Mouse (Mus musculus) megakaryocyte progenitor cell, adult 5-6 weeks (primary cell): ENCODE results near the gene Tcstv3. TPM values are rescaled to one million over a fixed set of nuclear protein-coding genes. Genes with fewer than 3 reads are reported as not detected.
"Not testable (repeated sequence)": the region's sequence is repeated elsewhere in the genome, so short reads cannot be mapped to it uniquely, and the experiment has no call there.

ENCODE experiments used
- ATAC-seq: replicated peaks from 2 replicates; pipeline ENCODE4 v1.8.0; 2016; ENCODE audit warnings: mild to moderate bottlenecking, moderate TSS enrichment, inconsistent platforms; ENCODE audit not compliant: poor library complexity
- total RNA-seq, 2 experiments: library from RNA; stranded (forward) in 1 of 2; stranded (reverse) in 1 of 2; fragments of 157-497, 149-512 nt in 1 of 2; fragments of 200-1000 nt in 1 of 2; gene quantifications; 2 replicates each; pipeline versions ENCODE4 v1.2.3 to v1.2.4; 2015 to 2017

The Tcstv3 gene
- total RNA-seq (2015): not detected in 2 replicates
- not detected in 2 replicates for total RNA-seq (2017)

DNA sequence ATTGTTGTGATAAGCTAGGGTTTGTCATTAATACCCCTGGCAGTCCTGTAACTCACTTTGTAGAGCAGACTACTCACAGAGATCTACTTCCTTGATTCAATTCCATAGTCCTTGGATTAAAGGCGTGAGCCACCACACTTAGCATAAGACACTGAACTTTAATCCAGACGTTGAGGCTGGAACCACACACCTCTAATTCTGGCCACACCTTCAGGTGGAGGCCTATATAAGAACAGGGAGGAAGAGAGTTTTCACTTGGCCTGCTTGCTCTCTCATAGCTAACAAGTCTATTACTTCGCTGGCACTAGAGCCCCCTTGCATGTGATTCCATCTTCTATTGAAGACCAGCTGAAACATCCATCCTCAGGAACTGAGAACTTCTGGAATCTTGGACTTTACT lies at the start of gene Tcstv3:
Gene Tcstv3 (plus strand): TSS at position 301 of the 400 bp plus-strand sequence.
- ATAC-seq: not testable (repeated sequence)

DNA sequence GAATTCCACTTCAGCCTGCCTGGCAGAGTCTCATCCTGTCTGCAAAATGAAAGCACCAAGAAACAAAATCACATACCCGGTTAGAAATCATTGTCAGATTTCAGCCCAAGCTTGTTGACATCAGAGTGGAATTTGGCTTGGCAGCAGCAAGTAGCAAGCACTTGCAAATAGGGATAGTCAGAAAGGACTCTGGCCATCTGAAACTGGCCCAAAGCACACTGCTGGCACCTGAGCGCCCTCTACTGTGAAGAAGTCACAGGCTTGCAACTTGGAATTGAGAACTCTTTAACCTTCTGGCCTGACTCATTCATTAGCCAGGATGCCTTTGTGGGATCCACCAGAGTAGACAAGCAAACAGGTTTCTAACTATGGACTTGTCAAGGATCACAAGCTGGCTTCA lies 38.8 kb upstream of the Tcstv3 start:
- ATAC-seq: peak; percentile 85

DNA sequence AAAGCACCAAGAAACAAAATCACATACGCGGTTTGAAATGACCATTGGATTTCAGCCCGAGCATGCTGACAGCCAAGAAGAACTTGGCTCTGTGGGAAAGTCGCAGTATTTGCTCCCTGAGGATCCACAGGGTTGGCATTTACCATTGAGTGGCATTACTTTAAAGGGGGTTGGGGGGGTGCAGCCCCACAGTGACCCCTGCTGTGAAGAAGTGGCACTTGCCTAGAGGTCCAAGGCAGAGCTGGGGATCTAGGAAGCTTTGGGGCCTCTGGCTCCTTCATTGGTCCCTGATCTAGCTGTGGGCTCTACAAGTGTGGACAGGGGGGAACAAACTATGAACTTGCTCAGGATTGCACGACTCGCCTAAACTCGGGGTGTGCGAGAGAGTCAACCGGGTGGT lies 37.9 kb upstream of the Tcstv3 start:
- 0 out of 2 replicates have a peak, but pooled peaks have one; percentile 37 for ATAC-seq

DNA sequence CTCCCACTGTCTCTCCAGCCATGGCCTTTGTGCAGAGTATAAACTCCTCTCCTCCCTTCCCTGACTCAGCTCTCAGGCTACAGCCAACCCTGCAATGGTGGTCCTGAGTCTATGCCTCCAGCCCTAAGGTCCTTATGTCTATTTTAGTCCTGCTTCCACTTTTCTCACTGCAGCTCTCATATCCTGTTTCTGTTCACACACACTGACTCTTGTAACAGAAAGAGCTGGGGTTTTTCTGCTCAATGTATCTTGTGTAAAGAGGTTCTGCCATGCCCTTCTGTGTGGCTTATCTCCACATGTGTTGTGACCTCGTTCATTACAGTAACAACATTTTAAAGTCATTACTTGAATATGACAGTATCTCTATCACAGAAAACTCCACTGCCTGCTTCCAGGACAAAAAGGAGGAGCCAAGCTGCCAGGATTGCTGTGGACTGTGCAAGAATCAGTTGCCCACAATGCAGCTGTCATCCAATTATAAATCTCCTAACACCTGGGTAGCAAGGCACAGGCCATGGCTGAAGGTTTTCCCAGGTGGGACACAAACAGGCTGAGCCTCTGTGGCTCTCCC lies 17.3 kb upstream of the Tcstv3 start:
- peak; percentile 52 for ATAC-seq

DNA sequence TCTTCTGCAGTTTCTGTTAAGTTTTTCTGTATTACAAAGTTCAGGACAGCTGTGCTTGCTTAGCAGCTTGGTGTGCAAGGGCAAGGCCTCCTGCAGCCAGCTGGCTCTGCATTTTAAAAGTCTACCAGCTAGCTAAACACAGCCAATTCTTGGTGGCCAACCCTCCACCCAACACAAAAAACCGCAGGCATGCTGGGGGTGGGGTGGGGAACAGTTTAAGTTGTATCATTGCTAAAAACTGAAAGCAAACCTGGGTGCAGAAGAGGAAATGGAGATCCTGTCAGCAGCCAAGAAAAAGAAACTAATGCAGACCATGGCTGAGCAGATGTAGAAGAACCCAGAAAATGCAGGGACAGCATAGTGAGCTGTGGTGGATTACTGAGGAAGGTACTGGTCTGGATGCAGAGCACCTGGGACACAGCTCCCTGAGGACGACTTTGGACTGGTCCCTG lies 16.7 kb upstream of the Tcstv3 start, which contains the start of gene BC147527:
Gene BC147527 (plus strand): TSS at position 402 of the 452 bp plus-strand sequence.
- peak; percentile 91 for ATAC-seq

DNA sequence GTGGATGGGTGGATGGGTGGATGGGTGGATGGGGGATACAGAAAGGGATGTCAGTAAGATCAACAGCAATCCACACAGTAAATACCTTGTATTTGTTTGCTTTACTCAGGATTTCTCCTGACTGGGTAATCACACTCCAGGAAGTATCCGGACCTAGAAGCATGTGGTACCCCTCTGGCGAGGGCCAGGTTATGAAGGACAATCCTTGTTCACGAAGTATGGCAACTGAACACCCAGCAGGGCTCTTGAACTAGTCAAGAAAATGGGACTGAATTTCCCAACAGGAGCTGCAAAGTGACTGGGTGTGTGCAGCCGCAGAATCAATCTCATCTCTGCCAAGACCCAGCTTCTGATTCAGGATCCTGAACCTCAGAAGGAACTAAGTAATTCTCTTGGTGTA lies 15.8 kb upstream of the Tcstv3 start:
- ATAC-seq: no peak

DNA sequence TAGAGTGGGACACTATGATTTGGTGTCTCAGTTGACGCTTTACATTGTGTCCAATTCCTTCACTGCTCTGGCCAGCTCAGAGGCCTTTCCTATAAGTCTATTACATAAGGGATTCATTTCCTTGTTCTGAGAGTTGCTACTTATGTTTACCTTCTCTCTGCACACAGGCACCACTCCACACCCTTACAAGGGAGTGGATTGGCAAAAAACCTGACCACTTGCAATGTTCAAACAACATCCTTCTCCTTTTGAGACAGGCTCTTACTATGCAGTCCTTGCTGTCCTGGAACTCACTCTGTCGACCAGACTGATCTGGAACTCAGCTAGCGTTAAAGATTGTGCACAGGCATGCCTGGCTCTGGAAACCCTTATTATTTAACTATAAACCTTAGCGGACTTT lies 5.9 kb upstream of the Tcstv3 start:
- ATAC-seq: 0 out of 2 replicates have a peak, but pooled peaks have one; percentile 11

DNA sequence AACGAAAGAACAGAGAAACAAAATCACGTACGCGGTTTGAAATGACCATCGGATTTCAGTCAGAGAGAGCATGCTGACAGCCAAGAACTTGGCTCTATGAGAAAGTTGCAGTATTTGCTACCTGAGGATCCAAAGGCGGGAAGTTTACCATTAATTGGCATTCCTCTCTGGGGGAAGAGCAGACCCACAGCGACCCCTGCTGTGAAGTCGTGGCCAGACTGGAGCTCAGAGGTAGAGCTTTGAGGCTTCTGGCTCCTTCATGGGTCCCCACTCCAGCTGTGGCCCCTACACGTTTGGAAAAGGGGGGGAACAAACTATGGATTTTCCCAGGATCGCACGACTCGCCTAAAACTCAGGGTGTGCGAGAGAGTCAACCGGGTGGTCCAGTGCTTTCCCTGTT lies 3.1 kb upstream of the Tcstv3 start:
- ATAC-seq: peak; percentile 86

DNA sequence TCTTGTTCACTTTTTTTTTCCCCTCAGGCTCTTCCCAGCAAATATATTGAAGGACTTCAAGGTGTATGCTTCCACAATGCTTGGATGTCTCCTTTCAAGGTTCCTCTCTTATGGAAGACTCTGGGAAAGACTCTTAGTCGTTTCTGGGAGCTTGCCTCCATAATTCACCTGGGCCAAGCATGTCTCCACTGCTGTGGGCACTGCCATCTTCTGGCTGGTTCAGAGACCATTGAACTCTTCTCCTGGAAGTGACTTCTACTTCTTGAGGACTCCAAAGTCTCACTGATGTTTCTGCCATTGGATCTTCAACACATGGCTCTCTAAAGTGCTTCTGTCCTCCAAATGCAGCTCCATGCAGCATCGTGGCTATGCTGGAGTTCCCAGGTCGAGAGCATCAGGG lies 3.5 kb downstream of the Tcstv3 start:
- ATAC-seq: no peak

DNA sequence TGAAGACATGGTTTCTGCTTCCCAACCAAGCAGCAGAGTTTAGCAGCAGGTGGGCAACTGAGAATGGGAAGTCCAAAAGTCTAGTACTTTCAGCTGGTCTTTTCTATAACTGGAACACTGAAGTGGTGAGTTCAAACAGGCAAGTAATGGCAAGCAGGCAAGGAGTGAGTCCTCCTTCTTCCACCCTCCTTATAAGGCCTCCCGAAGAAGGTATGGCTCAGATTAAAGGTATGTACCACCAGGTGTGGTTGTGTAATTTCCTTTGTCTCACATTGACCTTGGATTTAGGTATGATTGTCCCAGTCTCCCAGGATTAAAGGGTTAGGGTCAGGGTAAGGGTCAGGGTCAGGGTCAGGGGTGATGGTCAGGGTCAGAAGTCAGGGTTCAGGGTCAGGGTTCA lies 4.0 kb downstream of the Tcstv3 start:
- ATAC-seq: peak; percentile 26

Other genes starting within 250 kb of the Tcstv3 start
- not detected in 2 replicates for gene Gm20767, start 176.6 kb upstream of the Tcstv3 start, total RNA-seq (2015)
- gene Gm20767, start 176.6 kb upstream of the Tcstv3 start, total RNA-seq (2017): not detected in 2 replicates
- not detected in 2 replicates for gene Gm21818, start 144.4 kb upstream of the Tcstv3 start, total RNA-seq (2015)
- not detected in 2 replicates for gene Gm21818, start 144.4 kb upstream of the Tcstv3 start, total RNA-seq (2017)
- not detected in 2 replicates for gene Gm21762, start 100.9 kb upstream of the Tcstv3 start, total RNA-seq (2015)
- not detected in 2 replicates for gene Gm21762, start 100.9 kb upstream of the Tcstv3 start, total RNA-seq (2017)
- not detected in 2 replicates for gene Gm21731, start 77.8 kb upstream of the Tcstv3 start, total RNA-seq (2015)
- gene Gm21731, start 77.8 kb upstream of the Tcstv3 start, total RNA-seq (2017): not detected in 2 replicates
- gene AF067061, start 53.8 kb upstream of the Tcstv3 start, total RNA-seq (2015): not detected in 2 replicates
- gene AF067061, start 53.8 kb upstream of the Tcstv3 start, total RNA-seq (2017): not detected in 2 replicates
- gene BC147527, start 16.5 kb upstream of the Tcstv3 start, total RNA-seq (2015): 8.0 and 14.7 TPM in 2 replicates
- 22.3 and 23.6 TPM in 2 replicates for gene BC147527, start 16.5 kb upstream of the Tcstv3 start, total RNA-seq (2017)